Mouse (Mus musculus) cerebellum, adult 11-12 months (tissue): ENCODE data around the gene Trim31.

Experiments used
- DNase-seq: peaks from one replicate; pipeline ENCODE4 v3.0.0; 2022

Trim31 gene

GRCm38 (mm10) chr17:36947051-36947819, 49.3 kb downstream of the Trim31 start:
- peak; percentile 67 for DNase-seq

GRCm38 (mm10) chr17:36948286-36948685, 50.4 kb downstream of the Trim31 start:
- DNase-seq = peak; percentile 33

GRCm38 (mm10) chr17:36949265-36949664, 51.3 kb downstream of the Trim31 start:
- peak; percentile 40 for DNase-seq

- peak; percentile 98 for DNase-seq
Measured at GRCm38 (mm10) chr17:36950981-36951947, 53.3 kb downstream of the Trim31 start, which contains the start of gene Ppp1r11. Gene Ppp1r11 (minus strand): TSS chr17:36951741.

GRCm38 (mm10) chr17:36952631-36953030, 54.7 kb downstream of the Trim31 start:
- peak; percentile 59 for DNase-seq

DNA sequence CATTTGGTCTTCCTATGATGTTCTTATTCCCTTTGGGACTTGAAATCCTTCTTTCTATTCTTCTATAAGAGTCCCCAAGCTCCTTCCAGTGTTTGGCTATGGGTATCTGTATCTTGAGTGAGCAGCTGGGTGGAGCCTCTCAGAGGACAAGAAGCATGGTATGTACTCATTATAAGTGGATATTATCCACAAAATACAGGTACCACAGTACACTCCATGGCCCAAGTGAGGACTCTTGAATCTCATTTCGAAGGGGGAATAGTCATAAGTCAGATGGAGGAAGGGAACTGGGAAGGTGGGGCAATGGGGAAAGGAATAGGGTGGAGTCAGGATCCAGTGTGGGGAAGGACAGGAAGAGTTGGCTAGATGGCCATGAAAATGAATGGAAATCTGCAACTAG, 55.1 kb downstream of the Trim31 start:
- DNase-seq = no peak

- DNase-seq = peak; percentile 94
Measured at GRCm38 (mm10) chr17:36957999-36958743, 60.3 kb downstream of the Trim31 start, which contains the start of the genes Znrd1 and Znrd1as. Gene Znrd1 (minus strand): TSS chr17:36958559. Gene Znrd1as (plus strand): TSS chr17:36958592.

GRCm38 (mm10) chr17:36958884-36959283, 61.0 kb downstream of the Trim31 start:
- DNase-seq = no peak
